Mouse (Mus musculus): ENCODE measurements at regions not wholly inside any gene's neighbourhood (a gene's known extent, or its start where the extent isn't known, plus 50 kb on each side); places are given as distances from the start of the nearest gene placed in this dataset.
"Not testable (repeated sequence)": the region's sequence is repeated elsewhere in the genome, so short reads cannot be mapped to it uniquely, and the experiment has no call there.

DNA sequence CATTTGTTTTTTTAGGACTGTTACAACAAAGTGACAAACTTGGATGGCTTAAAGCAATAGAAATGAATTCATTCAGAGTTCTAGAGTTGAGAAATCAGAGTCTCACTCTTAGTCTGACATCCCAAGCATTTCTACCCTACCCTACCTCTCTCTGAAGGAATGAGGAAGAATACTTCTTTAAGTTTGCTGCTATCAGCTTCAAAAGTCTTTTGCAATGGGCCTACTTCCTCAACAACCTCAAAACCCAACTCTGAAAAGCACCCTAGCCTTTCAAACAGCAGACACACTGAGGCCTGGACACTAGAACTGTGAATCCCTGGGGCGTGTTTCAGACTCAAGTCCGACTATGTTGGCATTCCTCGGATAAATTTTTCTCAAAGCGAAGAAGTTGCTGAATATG is 77.0 kb upstream of the Emcn start:
- no peak for TF ChIP-seq CTCF (IDR thresholded peaks at IDR 0.05; ENCODE audit: low read depth, low read length)
- no peak for TF ChIP-seq POLR2A (IDR thresholded peaks at IDR 0.05; ENCODE audit: extremely low read depth, insufficient read depth, low read length)
- Histone ChIP-seq H3K9ac (ENCODE audit: low read depth, low read length) (no peak overlapping the region), H3K27me3 (ENCODE audit: control insufficient read depth, insufficient read depth, low read length) (no peaks in the 10 kb centered on the region), H3K79me2 (ENCODE audit: control insufficient read depth, insufficient read depth, low read length) (no peaks in the 10 kb centered on the region), H3K36me3 (ENCODE audit: control insufficient read depth, insufficient read depth, low read length) (no peaks in the 10 kb centered on the region), H3K27ac (replicated peaks; ENCODE audit: insufficient read depth, low read depth, low read length) (no peak overlapping the region), H3K4me1 (ENCODE audit: control insufficient read depth, insufficient read depth, low read length) (no peaks in the 10 kb centered on the region), H3K4me3 (ENCODE audit: insufficient read depth, low read depth, low read length) (no peak overlapping the region)
- 92% methylated on average over 4 of the region's 4 CpGs for WGBS
- no peak for DNase-seq (ENCODE audit: extremely low read depth, low read depth, low spot score)

DNA sequence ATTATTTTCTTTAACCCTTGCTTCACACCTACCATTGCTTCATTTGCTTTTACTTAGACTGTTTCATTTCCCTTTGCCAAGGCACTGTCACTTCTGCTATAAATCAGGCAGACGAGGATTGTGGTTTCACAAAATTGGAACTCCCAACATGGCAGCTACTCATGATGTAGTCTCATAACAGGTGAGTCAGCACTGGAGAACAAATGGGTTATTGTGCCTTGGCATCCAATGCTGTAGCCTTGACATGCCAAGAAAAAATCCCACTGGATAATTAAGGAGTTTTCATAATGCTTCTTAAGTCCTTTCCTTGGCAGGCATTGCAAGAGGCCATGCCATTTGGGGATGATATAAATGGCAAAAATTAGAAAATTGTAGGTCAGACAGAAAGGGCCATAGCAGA is 73.1 kb upstream of the Emcn start:
- Histone ChIP-seq H3K27ac (replicated peaks; ENCODE audit: insufficient read depth, low read depth, low read length) (no peak overlapping the region), H3K9ac (ENCODE audit: low read depth, low read length) (no peak overlapping the region), H3K27me3 (ENCODE audit: control insufficient read depth, insufficient read depth, low read length) (no peaks in the 10 kb centered on the region), H3K79me2 (ENCODE audit: control insufficient read depth, insufficient read depth, low read length) (no peaks in the 10 kb centered on the region), H3K4me1 (ENCODE audit: control insufficient read depth, insufficient read depth, low read length) (no peaks in the 10 kb centered on the region), H3K36me3 (ENCODE audit: control insufficient read depth, insufficient read depth, low read length) (no peaks in the 10 kb centered on the region), H3K4me3 (ENCODE audit: insufficient read depth, low read depth, low read length) (no peak overlapping the region)
- DNase-seq (ENCODE audit: extremely low read depth, low read depth, low spot score): no peak
- 91% methylated on average over 1 of the region's 1 CpGs for WGBS
- TF ChIP-seq CTCF (IDR thresholded peaks at IDR 0.05; ENCODE audit: low read depth, low read length): no peak
- no peak for TF ChIP-seq POLR2A (IDR thresholded peaks at IDR 0.05; ENCODE audit: extremely low read depth, insufficient read depth, low read length)

DNA sequence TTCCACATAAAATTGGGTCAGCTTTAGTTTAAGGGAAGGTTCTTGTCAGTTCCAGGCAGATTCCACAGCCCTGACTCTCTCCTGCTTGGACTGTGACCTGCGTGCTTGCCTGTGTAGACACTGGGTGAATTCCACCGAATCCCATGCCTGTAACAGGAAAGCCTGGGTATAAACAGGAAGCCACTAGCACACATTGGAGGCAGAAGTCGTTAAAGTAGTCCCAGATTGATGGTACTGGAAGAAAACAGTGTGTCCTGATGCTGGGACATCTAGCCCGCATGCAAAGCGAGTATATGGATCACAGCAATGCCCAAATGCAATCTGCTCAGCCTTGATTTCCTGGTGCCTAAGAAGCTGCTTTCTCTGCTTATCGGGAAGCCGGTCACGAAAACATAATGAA is 65.4 kb upstream of the Emcn start:
- no peak for DNase-seq (ENCODE audit: extremely low read depth, low read depth, low spot score)
- Histone ChIP-seq H3K4me1 (ENCODE audit: control insufficient read depth, insufficient read depth, low read length) (no peaks in the 10 kb centered on the region), H3K79me2 (ENCODE audit: control insufficient read depth, insufficient read depth, low read length) (no peaks in the 10 kb centered on the region), H3K27me3 (ENCODE audit: control insufficient read depth, insufficient read depth, low read length) (no peaks in the 10 kb centered on the region), H3K27ac (replicated peaks; ENCODE audit: insufficient read depth, low read depth, low read length) (no peak overlapping the region), H3K36me3 (ENCODE audit: control insufficient read depth, insufficient read depth, low read length) (no peaks in the 10 kb centered on the region), H3K9ac (ENCODE audit: low read depth, low read length) (no peak overlapping the region), H3K4me3 (ENCODE audit: insufficient read depth, low read depth, low read length) (no peak overlapping the region; the same call in 1 of the 2 replicates)
- TF ChIP-seq CTCF (IDR thresholded peaks at IDR 0.05; ENCODE audit: low read depth, low read length): no peak
- TF ChIP-seq POLR2A (IDR thresholded peaks at IDR 0.05; ENCODE audit: extremely low read depth, insufficient read depth, low read length): no peak
- WGBS: 63% methylated on average over 8 of the region's 8 CpGs

DNA sequence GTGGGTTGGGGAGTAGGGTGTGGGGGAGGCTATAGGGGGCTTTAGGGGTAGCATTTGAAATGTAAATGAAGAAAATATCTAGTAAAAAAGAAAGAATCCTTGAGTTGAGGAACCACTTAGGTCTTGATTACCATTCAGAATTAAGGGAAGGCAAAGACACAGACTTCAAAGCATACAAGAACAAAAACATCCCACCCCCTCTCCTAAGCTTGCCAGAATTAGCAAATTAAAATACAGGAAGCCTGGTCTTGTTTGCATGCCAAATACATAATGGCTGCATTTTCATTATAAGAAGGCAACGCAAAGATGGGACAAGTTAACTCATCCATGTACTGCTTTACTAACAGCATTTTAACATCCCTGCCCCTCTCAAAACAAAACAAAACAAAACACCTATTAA is 61.6 kb upstream of the Emcn start:
- TF ChIP-seq POLR2A (IDR thresholded peaks at IDR 0.05; ENCODE audit: extremely low read depth, insufficient read depth, low read length): no peak
- TF ChIP-seq CTCF (IDR thresholded peaks at IDR 0.05; ENCODE audit: low read depth, low read length): no peak

DNA sequence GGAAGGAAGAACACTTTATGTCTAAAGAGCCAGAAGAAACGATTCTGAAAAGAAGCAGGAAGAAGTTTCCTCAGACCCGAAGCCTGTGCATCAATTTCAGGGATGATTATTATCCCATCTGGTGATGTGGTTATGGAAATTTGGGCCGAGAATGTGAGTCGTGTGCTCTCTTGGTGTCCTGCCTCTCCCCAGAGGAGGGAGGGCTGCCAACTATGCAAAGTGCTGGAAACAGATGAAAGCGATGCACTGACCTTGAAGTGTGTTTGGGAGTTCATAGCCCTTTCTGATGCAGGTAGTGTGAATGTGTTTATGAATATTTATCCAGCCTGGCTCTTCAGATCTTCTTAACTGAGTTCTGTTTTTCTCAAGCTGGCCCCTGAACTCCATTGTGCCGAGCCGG is 59.8 kb upstream of the Emcn start:
- no peaks in the 10 kb centered on the region for H3K79me2 ChIP-seq (ENCODE audit: control insufficient read depth, insufficient read depth, low read length)
- no peak overlapping the region for H3K9ac ChIP-seq (ENCODE audit: low read depth, low read length)
- H3K27ac ChIP-seq (replicated peaks; ENCODE audit: insufficient read depth, low read depth, low read length): no peak overlapping the region
- WGBS: 85% methylated on average over 7 of the region's 7 CpGs
- TF ChIP-seq CTCF (IDR thresholded peaks at IDR 0.05; ENCODE audit: low read depth, low read length) (no peak), POLR2A (IDR thresholded peaks at IDR 0.05; ENCODE audit: extremely low read depth, insufficient read depth, low read length) (no peak)
- no peaks in the 10 kb centered on the region for H3K36me3 ChIP-seq (ENCODE audit: control insufficient read depth, insufficient read depth, low read length)
- H3K27me3 ChIP-seq (ENCODE audit: control insufficient read depth, insufficient read depth, low read length): no peaks in the 10 kb centered on the region
- no peak for DNase-seq (ENCODE audit: extremely low read depth, low read depth, low spot score)
- no peaks in the 10 kb centered on the region for H3K4me1 ChIP-seq (ENCODE audit: control insufficient read depth, insufficient read depth, low read length)
- no peak overlapping the region for H3K4me3 ChIP-seq (ENCODE audit: insufficient read depth, low read depth, low read length)

More for the DNA sequence above, 61.6 kb upstream of the Emcn start:
- Histone ChIP-seq H3K79me2 (ENCODE audit: control insufficient read depth, insufficient read depth, low read length) (no peaks in the 10 kb centered on the region), H3K4me3 (ENCODE audit: insufficient read depth, low read depth, low read length) (no peak overlapping the region), H3K27ac (replicated peaks; ENCODE audit: insufficient read depth, low read depth, low read length) (no peak overlapping the region), H3K36me3 (ENCODE audit: control insufficient read depth, insufficient read depth, low read length) (no peaks in the 10 kb centered on the region), H3K9ac (ENCODE audit: low read depth, low read length) (no peak overlapping the region), H3K4me1 (ENCODE audit: control insufficient read depth, insufficient read depth, low read length) (no peaks in the 10 kb centered on the region), H3K27me3 (ENCODE audit: control insufficient read depth, insufficient read depth, low read length) (no peaks in the 10 kb centered on the region)
- 86% methylated on average over 1 of the region's 1 CpGs for WGBS
- no peak for DNase-seq (ENCODE audit: extremely low read depth, low read depth, low spot score)

DNA sequence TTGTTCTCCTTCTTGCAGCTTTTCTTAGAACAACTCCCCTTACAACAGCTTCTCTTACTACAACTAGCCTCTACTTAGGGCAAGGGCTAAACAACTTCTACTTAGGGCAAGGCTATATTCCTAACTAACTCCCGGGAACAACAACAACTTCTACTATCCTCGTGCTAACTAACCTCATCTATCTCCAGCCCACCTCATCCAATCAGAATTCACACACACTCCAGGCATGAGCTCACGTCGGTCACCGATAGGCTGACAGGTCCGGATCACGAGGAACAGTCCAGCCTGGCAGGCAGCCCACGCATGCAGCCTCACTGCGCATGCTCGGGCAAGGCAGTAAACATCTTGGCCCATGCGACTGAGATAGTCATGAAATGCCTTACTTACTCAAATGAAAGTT is 53.3 kb upstream of the Emcn start:
- H3K79me2 ChIP-seq (ENCODE audit: control insufficient read depth, insufficient read depth, low read length); H3K4me3 ChIP-seq (ENCODE audit: insufficient read depth, low read depth, low read length); H3K4me1 ChIP-seq (ENCODE audit: control insufficient read depth, insufficient read depth, low read length); H3K27ac ChIP-seq (replicated peaks; ENCODE audit: insufficient read depth, low read depth, low read length); H3K36me3 ChIP-seq (ENCODE audit: control insufficient read depth, insufficient read depth, low read length); H3K27me3 ChIP-seq (ENCODE audit: control insufficient read depth, insufficient read depth, low read length); DNase-seq (ENCODE audit: extremely low read depth, low read depth, low spot score); H3K9ac ChIP-seq (ENCODE audit: low read depth, low read length): not testable (repeated sequence)
- WGBS: 94% methylated on average over 11 of the region's 11 CpGs
